Mouse (Mus musculus) E14TG2a.4 (cell line): ENCODE measurements around the gene Tmem131l.
A peak's percentile ranks its signal among the peaks of the same experiment; 100 is the strongest.

ENCODE experiments used
- H3K27me3 ChIP-seq: 2 replicates; pipeline ENCODE4 v1.6.1; 2014; ENCODE audit warnings: low read length, control low read depth; ENCODE audit not compliant: insufficient read depth
- H3K36me3 ChIP-seq: 2 replicates; pipeline ENCODE4 v1.6.1; 2014; ENCODE audit warnings: low read length, control low read depth; ENCODE audit not compliant: insufficient read depth
- H3K4me1 ChIP-seq: replicated peaks from 2 replicates; pipeline ENCODE4 v1.6.1; 2014; ENCODE audit warnings: low read depth, low read length, control low read depth
- H3K4me3 ChIP-seq: replicated peaks from 2 replicates; pipeline ENCODE4 v1.5.1; 2014; ENCODE audit warnings: mild to moderate bottlenecking, low read length
- H3K9me3 ChIP-seq: 2 replicates; pipeline ENCODE4 v1.6.1; 2014; ENCODE audit warnings: low read length, control low read depth
- CTCF ChIP-seq: conservative IDR thresholded peaks from 2 replicates; pipeline ENCODE4 v1.5.1; 2014; ENCODE audit warnings: low read length
- NANOG ChIP-seq: IDR thresholded peaks from 2 replicates; pipeline ENCODE4 v1.6.1; 2014; ENCODE audit warnings: borderline replicate concordance, low read length, mixed read lengths
- POU5F1 ChIP-seq: IDR thresholded peaks from 2 replicates; pipeline ENCODE4 v1.6.1; 2014; ENCODE audit warnings: low read length, borderline replicate concordance

Gene Tmem131l

DNA sequence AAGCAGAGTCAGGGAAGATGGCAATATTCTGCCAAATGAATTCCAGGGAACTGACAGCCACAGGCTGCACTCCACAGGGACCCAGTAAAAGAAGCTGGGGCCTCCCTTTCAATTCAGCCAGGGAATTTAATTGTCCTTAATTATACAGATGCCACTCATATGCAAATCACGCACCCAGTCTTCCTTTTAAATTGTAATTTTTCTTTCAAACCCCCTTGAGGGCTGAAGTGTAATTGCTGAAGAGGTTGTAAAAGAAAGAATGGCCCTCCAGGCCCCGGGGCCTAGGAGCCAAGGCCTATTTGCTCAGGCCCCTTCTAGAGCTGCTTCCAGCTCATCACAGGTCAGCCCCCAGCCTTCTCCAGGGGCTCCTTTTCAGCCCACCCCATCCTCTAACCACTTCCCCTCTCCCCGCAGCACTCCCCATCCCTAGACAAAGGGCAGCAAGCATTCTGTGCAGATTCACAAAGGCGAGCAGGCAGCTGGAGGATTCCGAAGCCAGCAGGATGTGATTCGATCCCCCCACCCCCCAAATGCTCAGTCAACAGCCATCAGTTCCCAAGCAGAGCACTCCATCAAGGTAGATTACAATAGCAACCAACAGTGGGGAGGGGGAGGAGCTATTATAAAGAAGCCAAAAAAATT lies 59.6 kb downstream of the Tmem131l start:
- H3K4me1 ChIP-seq, result peaks cover 80% of the 10 kb centered on the region
- peaks cover 4% of the 10 kb centered on the region for H3K9me3 ChIP-seq
- H3K4me3 ChIP-seq, result peak overlapping the region; percentile 49
- peaks cover 14% of the 10 kb centered on the region for H3K36me3 ChIP-seq
- H3K27me3 ChIP-seq, result no peaks in the 10 kb centered on the region
- TF ChIP-seq CTCF, result 0 out of 2 replicates have a peak, but pooled peaks have one; percentile 6
- TF ChIP-seq NANOG, result peak; percentile 47
- TF ChIP-seq POU5F1, result no peak

DNA sequence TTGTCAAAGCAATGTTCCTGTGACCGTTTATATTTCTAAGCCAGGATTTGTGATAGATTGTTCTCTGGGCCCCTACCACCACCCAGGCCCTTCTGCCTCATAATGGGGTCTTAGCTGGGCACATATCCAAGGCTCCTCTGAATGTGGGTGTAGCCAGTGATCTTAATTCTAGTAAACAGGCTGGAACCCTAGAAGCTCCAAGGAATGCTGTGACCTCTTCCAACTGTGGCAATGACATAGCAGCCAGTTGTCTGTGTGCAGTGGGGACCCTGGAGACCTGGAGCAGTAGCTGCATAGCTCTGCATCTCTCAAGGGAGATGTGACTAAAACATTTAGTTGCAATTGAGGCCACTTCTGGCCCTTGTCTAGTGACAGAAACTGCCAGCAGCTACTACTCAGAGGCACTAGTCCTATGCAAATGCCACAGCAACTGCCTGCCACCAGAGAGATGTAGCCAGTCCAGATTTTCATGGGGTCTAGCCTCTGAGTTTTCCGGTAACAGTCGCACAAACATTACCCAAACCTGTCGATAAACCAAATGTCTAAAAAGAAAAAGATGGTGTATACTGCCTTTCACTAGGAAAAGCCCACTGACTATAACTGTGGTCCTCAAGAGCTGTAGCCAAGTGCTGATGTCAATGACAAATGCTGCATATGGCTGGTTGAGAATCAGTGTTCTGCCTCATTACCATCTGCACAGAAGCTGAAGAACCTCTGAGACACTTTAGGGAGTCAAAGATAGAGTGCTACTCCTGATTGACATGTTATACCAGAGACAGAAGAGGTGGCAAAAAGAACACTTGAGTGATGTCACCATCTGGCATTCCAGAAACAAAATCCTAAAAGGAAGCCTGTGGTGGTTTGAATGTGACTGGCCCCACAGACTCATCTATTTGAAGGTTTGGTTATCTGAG lies 61.2 kb downstream of the Tmem131l start:
- peaks cover 15% of the 10 kb centered on the region for H3K9me3 ChIP-seq
- 0 out of 2 replicates have a peak overlapping the region, but pooled peaks have one; percentile 1 for H3K4me3 ChIP-seq
- H3K4me1 ChIP-seq, result peaks cover 68% of the 10 kb centered on the region
- TF ChIP-seq POU5F1, result no peak
- TF ChIP-seq CTCF, result no peak
- no peak for TF ChIP-seq NANOG
- peaks cover 18% of the 10 kb centered on the region for H3K36me3 ChIP-seq
- H3K27me3 ChIP-seq, result no peaks in the 10 kb centered on the region

DNA sequence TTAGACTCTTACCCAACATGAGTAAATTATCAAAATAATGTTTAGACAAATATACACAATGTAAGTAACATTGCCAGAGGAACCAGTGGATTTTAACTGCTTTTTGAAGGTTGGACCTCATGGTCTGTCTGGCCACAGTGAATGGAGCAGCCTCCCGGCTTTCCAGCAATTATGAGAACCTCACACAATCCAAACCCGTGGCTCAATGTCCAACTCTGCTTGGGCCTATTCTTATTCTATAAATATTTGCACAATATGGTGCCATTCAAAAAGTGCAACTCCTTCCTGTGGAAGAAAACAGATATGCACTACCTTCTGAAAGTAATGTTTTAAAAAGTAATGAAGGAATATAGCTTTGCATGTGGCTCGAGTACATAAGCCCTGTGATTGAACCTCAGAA lies 62.2 kb downstream of the Tmem131l start:
- no peaks in the 10 kb centered on the region for H3K27me3 ChIP-seq
- peaks cover 15% of the 10 kb centered on the region for H3K9me3 ChIP-seq
- H3K4me1 ChIP-seq, result peaks cover 65% of the 10 kb centered on the region
- no peak overlapping the region for H3K4me3 ChIP-seq
- H3K36me3 ChIP-seq, result peaks cover 18% of the 10 kb centered on the region
- TF ChIP-seq POU5F1 (no peak), NANOG (no peak), CTCF (no peak)

DNA sequence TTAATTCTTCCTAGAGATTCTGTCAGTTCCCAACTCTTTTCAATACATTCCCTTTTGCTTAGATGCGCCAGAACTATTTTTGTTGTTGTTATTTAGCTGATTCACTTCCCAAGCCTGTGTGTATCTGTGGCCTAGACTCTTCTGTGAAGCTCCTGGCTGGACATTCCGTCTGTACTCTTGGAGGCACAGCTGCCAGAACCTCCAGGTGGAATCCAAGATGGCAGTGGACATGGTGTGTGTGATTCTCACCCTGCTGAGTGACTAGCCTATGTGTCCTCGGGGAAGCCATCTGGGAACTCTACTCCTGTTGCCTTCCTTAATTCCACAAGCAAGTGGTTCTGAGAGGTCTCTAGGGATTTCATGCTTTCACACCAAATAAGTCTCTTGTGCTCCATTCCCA lies 63.8 kb downstream of the Tmem131l start:
- Histone ChIP-seq H3K36me3 (peaks cover 18% of the 10 kb centered on the region), H3K4me1 (peaks cover 66% of the 10 kb centered on the region), H3K27me3 (no peaks in the 10 kb centered on the region), H3K9me3 (peaks cover 15% of the 10 kb centered on the region), H3K4me3 (no peak overlapping the region)
- TF ChIP-seq POU5F1 (no peak), NANOG (no peak), CTCF (no peak)

DNA sequence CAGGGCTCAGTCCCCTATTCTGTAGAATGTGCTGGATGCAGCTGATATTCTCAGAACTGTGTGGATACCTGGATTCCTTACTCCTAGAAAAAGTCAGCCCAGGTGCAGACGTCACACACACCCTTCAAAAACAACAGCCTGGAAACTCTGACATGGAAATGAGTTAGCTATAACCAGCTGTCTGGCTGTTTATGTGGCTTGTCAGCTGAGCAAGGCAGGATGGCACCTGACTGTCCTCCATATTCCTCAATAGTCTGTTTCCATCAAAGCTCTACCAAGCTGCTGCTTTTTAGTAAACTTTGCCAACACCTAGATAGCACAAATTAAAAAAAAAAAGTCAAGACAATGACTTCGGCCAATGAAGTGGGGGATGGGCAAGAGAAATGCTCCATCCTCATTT lies 66.6 kb downstream of the Tmem131l start:
- Histone ChIP-seq H3K9me3 (peaks cover 15% of the 10 kb centered on the region), H3K4me1 (peaks cover 68% of the 10 kb centered on the region), H3K36me3 (peaks cover 18% of the 10 kb centered on the region), H3K4me3 (no peak overlapping the region), H3K27me3 (no peaks in the 10 kb centered on the region)
- TF ChIP-seq POU5F1, result no peak
- no peak for TF ChIP-seq CTCF
- no peak for TF ChIP-seq NANOG

DNA sequence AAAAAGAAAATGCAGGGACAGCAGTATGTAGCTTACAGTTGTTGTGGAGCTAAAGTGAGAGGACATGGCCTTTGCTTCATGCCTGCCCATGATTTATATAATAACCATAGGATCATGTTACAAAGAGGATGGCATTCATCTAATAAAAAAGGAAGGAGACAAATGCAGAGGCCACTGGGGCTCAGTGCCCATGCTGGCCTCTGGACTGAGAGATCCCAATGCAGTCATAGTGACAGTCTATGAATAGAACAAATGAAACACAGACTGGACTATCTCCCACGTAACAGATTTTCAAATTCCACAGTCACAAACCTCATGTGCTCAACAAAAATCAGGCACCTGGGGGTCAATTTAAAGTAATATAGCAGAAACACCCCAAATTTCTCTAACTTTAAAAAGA lies 69.3 kb downstream of the Tmem131l start:
- TF ChIP-seq NANOG (no peak), POU5F1 (no peak), CTCF (no peak)
- peaks cover 14% of the 10 kb centered on the region for H3K9me3 ChIP-seq
- no peaks in the 10 kb centered on the region for H3K27me3 ChIP-seq
- H3K4me1 ChIP-seq, result peaks cover 65% of the 10 kb centered on the region
- H3K4me3 ChIP-seq, result no peak overlapping the region
- peaks cover 8% of the 10 kb centered on the region; the same call in 1 of the 2 replicates for H3K36me3 ChIP-seq

DNA sequence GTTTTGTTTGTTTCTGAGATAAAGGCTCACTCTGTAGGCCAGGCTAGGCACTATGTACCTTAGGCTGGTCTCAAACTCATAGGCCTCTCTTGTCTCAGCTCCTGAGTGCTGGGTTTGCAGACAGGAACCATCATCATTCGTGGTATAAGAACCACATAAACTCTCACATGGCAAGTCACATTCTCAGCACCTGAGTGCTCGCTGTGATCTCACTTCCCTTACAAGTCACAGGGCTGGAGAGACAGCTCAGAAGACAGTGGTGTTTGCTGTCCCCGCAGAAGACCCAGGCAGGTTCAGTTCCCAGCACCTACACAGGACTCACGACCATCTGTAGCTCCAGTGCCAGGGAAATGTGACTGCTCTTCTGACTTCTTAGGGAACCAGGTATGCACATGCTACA lies 70.9 kb downstream of the Tmem131l start:
- no peaks in the 10 kb centered on the region for H3K9me3 ChIP-seq
- TF ChIP-seq NANOG (no peak), POU5F1 (no peak), CTCF (no peak)
- no peaks in the 10 kb centered on the region for H3K27me3 ChIP-seq
- H3K4me3 ChIP-seq, result no peak overlapping the region
- H3K4me1 ChIP-seq, result peaks cover 72% of the 10 kb centered on the region
- H3K36me3 ChIP-seq, result peaks cover 1% of the 10 kb centered on the region; the same call in 1 of the 2 replicates

DNA sequence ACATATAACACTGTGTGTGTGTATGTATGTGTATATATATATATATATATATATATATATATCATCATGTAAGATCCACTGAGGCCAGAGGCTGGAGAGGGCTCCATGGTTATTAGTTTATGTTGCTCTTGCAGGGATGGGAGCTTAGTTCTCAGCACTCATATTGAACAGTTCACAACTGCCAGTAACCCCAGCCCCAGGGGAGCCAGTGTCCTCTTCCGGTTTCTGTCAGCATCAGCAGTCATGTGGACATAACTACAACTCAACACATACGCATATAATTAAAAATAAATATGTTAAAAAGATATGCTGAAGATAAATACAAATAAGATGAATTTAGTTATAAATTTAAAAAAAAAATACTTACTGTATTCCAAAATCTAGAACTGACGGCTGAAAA lies 72.2 kb downstream of the Tmem131l start:
- Histone ChIP-seq H3K36me3 (peaks cover under 1% of the 10 kb centered on the region; the same call in 1 of the 2 replicates), H3K4me3 (peak overlapping the region; percentile 21; the same call in 1 of the 2 replicates), H3K27me3 (no peaks in the 10 kb centered on the region), H3K4me1 (peaks cover 64% of the 10 kb centered on the region), H3K9me3 (no peaks in the 10 kb centered on the region)
- no peak for TF ChIP-seq CTCF
- no peak for TF ChIP-seq NANOG
- no peak for TF ChIP-seq POU5F1
